Mouse (Mus musculus) lung, postnatal 0 days (tissue): ENCODE results near the gene Ptpn13. TPM values are rescaled to one million over a fixed set of nuclear protein-coding genes. Genes with fewer than 3 reads are reported as not detected.

Source experiments
- ATAC-seq: fragments of 200-750 bp; cut with Nextera tagmentation; 2 replicates; pipeline ENCODE4 v1.8.0; 2017; ENCODE audit warnings: moderate library complexity
- DNase-seq: peaks from one replicate; pipeline ENCODE4 v3.0.0-alpha.2; 2016; ENCODE audit warnings: low spot score
- H3K27ac ChIP-seq: fragments of 300-500 bp; sonication (generic); 2 replicates; pipeline ENCODE4 v1.5.1; 2014; ENCODE audit warnings: antibody characterized with exemption, mild to moderate bottlenecking, low read length, mixed read lengths
- H3K27me3 ChIP-seq: fragments of 300-500 bp; sonication (generic); replicated peaks from 2 replicates; pipeline ENCODE4 v1.6.1; 2014; ENCODE audit warnings: low read length, mixed read lengths; ENCODE audit not compliant: insufficient read depth
- H3K36me3 ChIP-seq: fragments of 300-500 bp; sonication (generic); 2 replicates; pipeline ENCODE4 v1.6.1; 2014; ENCODE audit warnings: low read length, mixed read lengths; ENCODE audit not compliant: insufficient read depth
- H3K4me1 ChIP-seq: fragments of 300-500 bp; sonication (generic); 2 replicates; pipeline ENCODE4 v1.6.1; 2014; ENCODE audit warnings: antibody characterized with exemption, low read depth, low read length, mixed read lengths; ENCODE audit not compliant: insufficient read depth
- H3K4me2 ChIP-seq: fragments of 300-500 bp; sonication (generic); replicated peaks from 2 replicates; pipeline ENCODE4 v1.6.1; 2014; ENCODE audit warnings: low read depth, mild to moderate bottlenecking, low read length, moderate library complexity, mixed read lengths
- H3K4me3 ChIP-seq: fragments of 300-500 bp; sonication (generic); 2 replicates; pipeline ENCODE4 v1.5.1; 2014; ENCODE audit warnings: low read depth, low read length
- H3K9ac ChIP-seq: fragments of 300-500 bp; sonication (generic); replicated peaks from 2 replicates; pipeline ENCODE4 v1.6.1; 2014; ENCODE audit warnings: low read depth, mild to moderate bottlenecking
- H3K9me3 ChIP-seq: fragments of 300-500 bp; sonication (generic); 2 replicates; pipeline ENCODE4 v1.6.1; 2016; ENCODE audit warnings: low read length, mixed read lengths
- CTCF ChIP-seq: IDR thresholded peaks from 2 replicates; pipeline ENCODE4 v1.5.1; 2016; ENCODE audit warnings: antibody characterized with exemption, mild to moderate bottlenecking
- EP300 ChIP-seq: IDR thresholded peaks from 2 replicates; pipeline ENCODE4 v1.6.1; 2016; ENCODE audit warnings: antibody characterized with exemption, mild to moderate bottlenecking, control low read depth
- WGBS: fragments of 180-500 bp; shearing (Covaris S2); extraction: QIAGEN DNeasy Blood & Tissue Kit; methylation state at CpG from one replicate; pipeline ENCODE4 v1.1.7; 2014; 5-methylcytosine and 5-hydroxymethylcytosine counted together
- polyA plus RNA-seq: library from polyadenylated mRNA; unstranded; fragments of >200 nt; fragmentation: Nextera tagmentation; extraction: Ambion mirVana; gene quantifications from 2 replicates; pipeline ENCODE4 v1.2.1, GENCODE M21; 2015

Gene Ptpn13
- polyA plus RNA-seq, 1 experiment from 2014 or later, result 8.9 TPM

DNA sequence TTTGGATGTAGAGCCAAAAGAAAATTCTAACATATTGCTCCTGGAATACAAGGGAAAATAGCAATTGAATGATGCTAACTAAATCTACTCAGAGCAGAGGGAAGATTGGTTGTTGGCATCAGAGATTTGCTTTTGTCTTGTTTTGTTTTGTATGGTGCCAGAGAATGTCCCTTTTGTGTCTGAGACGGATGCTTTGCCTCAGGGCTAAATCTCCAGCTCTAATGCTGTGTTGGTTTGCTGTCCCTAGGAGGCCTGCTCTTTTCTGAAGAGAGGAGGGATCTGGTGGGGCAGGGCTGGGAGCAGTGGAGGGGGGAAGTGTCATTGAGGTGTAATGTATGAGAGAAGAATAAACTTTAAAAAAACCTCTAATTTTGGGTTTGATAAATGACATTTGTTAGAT, 23.5 kb downstream of the Ptpn13 start:
- no peaks in the 10 kb centered on the region for H3K27me3 ChIP-seq
- no peak overlapping the region for H3K4me2 ChIP-seq
- no peaks in the 10 kb centered on the region for H3K4me1 ChIP-seq
- H3K4me3 ChIP-seq, result no peak overlapping the region
- TF ChIP-seq CTCF (no peak), EP300 (no peak)
- no peak overlapping the region for H3K27ac ChIP-seq
- H3K9ac ChIP-seq, result no peak overlapping the region
- DNase-seq (no peak), ATAC-seq (no peak)
- H3K9me3 ChIP-seq, result peaks cover 4% of the 10 kb centered on the region; the same call in 1 of the 2 replicates
- no peaks in the 10 kb centered on the region for H3K36me3 ChIP-seq
- WGBS, result 59% methylated on average over 1 of the region's 1 CpGs

DNA sequence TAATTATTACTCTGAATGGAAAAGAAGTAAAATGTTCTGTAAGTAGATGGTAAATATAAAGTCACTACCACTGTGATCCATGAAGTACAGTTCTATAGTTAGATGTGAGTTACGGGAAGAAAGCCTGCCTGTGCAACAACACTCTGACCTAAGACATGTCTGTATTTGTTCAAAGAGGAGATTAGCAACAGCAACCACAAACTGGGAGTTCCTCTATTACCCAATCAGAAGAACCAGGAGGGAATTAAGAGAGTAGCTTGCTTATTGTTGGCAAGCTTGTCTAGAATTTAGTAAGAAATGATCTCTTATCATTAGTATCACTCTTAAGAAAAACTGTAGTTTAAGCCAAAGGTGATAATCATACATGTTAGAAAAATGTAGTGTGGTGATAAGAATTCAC, 25.7 kb downstream of the Ptpn13 start:
- Histone ChIP-seq H3K9me3 (peaks cover 4% of the 10 kb centered on the region; the same call in 1 of the 2 replicates), H3K4me3 (no peak overlapping the region), H3K4me1 (no peaks in the 10 kb centered on the region), H3K27ac (no peak overlapping the region), H3K4me2 (no peak overlapping the region), H3K9ac (no peak overlapping the region), H3K27me3 (no peaks in the 10 kb centered on the region), H3K36me3 (no peaks in the 10 kb centered on the region)
- no peak for ATAC-seq
- TF ChIP-seq EP300 (no peak), CTCF (no peak)
- DNase-seq, result no peak
- 72% methylated on average over 1 of the region's 1 CpGs for whole genome bisulfite sequencing

DNA sequence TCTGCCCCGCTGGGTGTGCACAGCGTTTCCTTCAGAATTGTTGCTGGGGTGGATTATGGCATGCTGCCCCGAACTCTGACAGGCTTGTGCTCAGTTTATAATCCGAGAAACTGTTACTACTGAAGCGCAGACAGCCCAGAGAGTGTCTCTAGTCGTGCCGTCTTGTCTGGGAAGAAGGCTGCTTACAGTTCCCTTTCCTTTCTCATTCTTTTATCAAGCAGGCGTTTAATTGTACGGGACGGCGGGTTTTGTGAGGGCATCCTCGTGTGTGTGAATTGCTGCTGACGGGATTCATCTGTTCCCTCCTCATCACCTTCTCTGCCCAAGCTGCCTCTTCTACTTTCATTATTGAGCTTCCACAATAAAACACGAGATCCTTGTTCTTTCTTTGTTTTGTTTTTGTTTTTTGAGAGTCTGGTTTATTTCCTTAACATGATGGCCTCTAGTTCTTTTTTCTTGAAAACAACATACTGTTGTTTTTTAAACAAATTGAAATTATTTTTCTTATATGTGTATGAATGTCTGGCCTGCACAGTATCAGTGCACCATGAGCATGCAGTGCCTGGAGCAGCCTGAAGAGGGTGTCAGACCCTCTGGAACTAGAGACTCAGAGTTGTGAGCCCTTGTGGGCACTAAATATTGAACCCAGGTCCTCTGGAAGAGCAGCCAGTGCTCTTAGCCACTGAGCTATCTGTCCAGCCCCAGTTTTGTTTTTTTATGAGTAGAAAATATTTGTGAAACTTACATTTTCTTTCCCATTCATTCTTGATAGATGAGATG, 28.6 kb downstream of the Ptpn13 start:
- Histone ChIP-seq H3K4me2 (no peak overlapping the region; the same call in 1 of the 2 replicates), H3K9me3 (peaks cover 4% of the 10 kb centered on the region; the same call in 1 of the 2 replicates), H3K27ac (no peak overlapping the region), H3K4me1 (0 out of 2 replicates have a peak, but pooled peaks cover 2% of the 10 kb centered on the region), H3K4me3 (no peak overlapping the region; the same call in 1 of the 2 replicates), H3K27me3 (no peaks in the 10 kb centered on the region), H3K9ac (no peak overlapping the region), H3K36me3 (no peaks in the 10 kb centered on the region)
- WGBS, result 69% methylated on average over 14 of the region's 14 CpGs
- ATAC-seq (no peak), DNase-seq (no peak)
- TF ChIP-seq CTCF (peak; percentile 52), EP300 (no peak)

DNA sequence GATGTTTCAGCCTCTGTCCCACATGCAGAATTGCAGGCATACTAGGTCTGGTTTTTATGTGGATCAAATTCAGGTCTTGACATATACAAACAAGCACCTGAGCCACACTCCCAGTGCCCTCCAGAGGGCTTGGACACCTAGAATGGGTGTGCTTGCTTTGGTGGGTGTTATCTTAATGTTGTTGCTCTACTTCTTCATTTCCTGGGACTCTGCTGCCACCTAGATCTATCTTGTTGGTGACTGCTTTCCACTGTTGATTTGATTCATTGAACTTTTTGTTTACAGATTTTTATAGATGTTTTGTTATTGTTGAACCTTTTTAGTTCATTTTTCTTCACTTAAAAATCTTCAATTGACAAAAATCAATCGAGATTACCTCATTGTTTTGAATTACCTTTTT, 31.8 kb downstream of the Ptpn13 start:
- H3K9me3 ChIP-seq, result no peaks in the 10 kb centered on the region
- no peak overlapping the region for H3K9ac ChIP-seq
- ATAC-seq (no peak), DNase-seq (no peak)
- H3K27me3 ChIP-seq, result no peaks in the 10 kb centered on the region
- H3K4me2 ChIP-seq, result no peak overlapping the region
- TF ChIP-seq CTCF, result peak; percentile 34
- TF ChIP-seq EP300, result no peak
- WGBS, result 93% methylated on average over 1 of the region's 1 CpGs
- H3K36me3 ChIP-seq, result no peaks in the 10 kb centered on the region
- no peak overlapping the region for H3K27ac ChIP-seq
- no peak overlapping the region for H3K4me3 ChIP-seq
- H3K4me1 ChIP-seq, result peaks cover 6% of the 10 kb centered on the region; the same call in 1 of the 2 replicates

DNA sequence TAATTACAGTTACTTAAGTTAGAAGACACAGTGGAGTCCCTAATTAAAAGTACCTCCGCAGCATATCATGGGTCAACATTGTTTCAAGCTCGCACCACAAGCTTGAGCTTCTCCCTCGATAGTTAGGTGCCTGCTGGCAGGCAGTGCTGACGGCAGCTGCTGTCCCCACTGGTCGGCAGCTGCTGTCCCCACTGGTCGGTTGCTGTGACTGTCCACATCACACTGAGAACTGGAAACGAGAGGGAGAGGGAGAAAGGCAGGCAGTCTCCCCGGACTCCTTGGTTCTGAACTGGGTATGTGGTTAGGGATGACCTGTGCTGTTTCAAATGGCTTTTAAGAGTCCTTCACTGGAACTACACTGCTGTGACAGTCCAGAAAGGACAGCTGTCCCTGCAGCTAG, 33.4 kb downstream of the Ptpn13 start:
- H3K4me3 ChIP-seq, result no peak overlapping the region
- no peak for TF ChIP-seq EP300
- peak; percentile 16; the same call in 1 of the 2 replicates for TF ChIP-seq CTCF
- no peak for DNase-seq
- WGBS, result 32% methylated on average over 8 of the region's 8 CpGs
- no peaks in the 10 kb centered on the region for H3K36me3 ChIP-seq
- H3K27ac ChIP-seq, result no peak overlapping the region
- 0 out of 2 replicates have a peak, but pooled peaks have one; percentile 12 for ATAC-seq
- no peak overlapping the region for H3K4me2 ChIP-seq
- H3K9me3 ChIP-seq, result no peaks in the 10 kb centered on the region
- no peaks in the 10 kb centered on the region for H3K27me3 ChIP-seq
- H3K4me1 ChIP-seq, result peaks cover 6% of the 10 kb centered on the region; the same call in 1 of the 2 replicates
- H3K9ac ChIP-seq, result no peak overlapping the region

DNA sequence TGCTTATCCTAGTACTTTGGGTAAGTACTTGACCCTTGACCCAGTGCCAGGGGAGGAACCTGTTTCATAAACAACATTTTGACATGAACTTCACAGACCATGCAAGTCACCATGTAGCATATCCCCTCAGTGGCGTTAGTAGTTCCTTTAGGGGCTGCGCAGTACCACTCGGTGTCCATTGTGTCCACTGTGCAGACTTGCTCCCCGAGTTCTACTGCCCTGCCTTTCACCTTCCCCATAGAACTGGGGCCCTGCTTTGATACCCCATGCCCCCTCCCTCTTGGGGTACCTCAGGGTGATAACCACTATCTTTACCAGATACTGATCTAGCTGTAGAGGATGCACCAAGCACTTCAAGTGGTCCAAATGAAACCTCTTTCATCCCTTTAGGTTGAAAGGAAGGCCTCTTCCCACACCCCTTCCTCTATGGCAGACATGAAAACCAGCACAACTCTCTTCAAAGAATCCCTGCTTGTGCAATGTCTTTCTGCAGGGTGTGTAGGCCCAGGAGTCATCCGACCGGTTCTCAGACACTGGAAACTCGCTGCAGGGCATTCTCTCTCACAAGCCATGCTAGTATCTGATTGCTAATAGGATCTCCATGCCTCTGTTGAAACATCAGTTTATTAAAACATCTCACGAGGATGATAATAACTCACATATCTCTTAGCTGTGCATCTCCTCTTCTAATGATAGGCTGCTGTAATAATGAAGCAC, 34.1 kb downstream of the Ptpn13 start:
- H3K9me3 ChIP-seq, result no peaks in the 10 kb centered on the region
- DNase-seq (peak; percentile 52), ATAC-seq (peak; percentile 52; the same call in 1 of the 2 replicates)
- H3K27me3 ChIP-seq, result no peaks in the 10 kb centered on the region
- no peak overlapping the region for H3K4me2 ChIP-seq
- WGBS, result 66% methylated on average over 8 of the region's 8 CpGs
- no peak overlapping the region for H3K4me3 ChIP-seq
- no peak overlapping the region for H3K9ac ChIP-seq
- no peak overlapping the region for H3K27ac ChIP-seq
- peaks cover 6% of the 10 kb centered on the region; the same call in 1 of the 2 replicates for H3K4me1 ChIP-seq
- no peaks in the 10 kb centered on the region for H3K36me3 ChIP-seq
- TF ChIP-seq CTCF (no peak), EP300 (no peak)
